In the genomic region with DNA sequence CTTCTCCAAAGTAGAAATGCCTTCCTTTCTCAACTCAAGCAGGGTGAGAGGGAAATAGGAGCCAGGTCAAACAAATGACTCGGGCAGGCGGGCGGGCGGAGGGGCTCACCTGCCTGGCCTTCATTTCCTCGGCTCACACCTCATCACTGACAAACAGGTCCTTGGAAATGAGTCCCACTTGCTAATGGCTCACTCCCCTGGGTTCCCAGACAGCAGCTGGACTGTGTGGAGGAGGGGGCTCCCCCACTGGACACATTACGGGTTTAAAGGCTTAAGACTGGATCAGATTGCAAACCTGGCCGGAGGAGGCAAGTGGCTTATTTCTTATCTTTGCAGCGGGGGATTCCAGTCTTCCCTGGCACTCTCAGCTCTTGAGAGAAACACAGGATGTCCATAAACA, we compare ENCODE assay signal across 22 mouse cellular contexts. TPM values are rescaled to one million over a fixed set of nuclear protein-coding genes. Genes with fewer than 3 reads are reported as not detected.
DNase-seq lines count a peak whose midpoint lies in the region; ATAC-seq and TF ChIP-seq lines count a peak whose summit lies in the region.
"Had no signal": no experiment of that assay in that cellular context is flagged by ENCODE, and none has a peak within 500 bp of the region (broad histone marks: within the 10 kb centered on the region; RNA-seq: fewer than 3 reads in every experiment).

No protein-coding gene starts in this region.

- 0 out of 2 replicates have a peak, but pooled peaks have one; percentile 33 for ATAC-seq in kidney, embryonic 15.5 days (replicated peaks; ENCODE audit: low FRiP score)
- ATAC-seq: forebrain, embryonic 16.5 days had no signal

- 0 out of 2 replicates have a peak, but pooled peaks cover 5% of the 10 kb centered on the region for H3K4me1 ChIP-seq in kidney, embryonic 15.5 days
- H3K4me1 ChIP-seq in limb, embryonic 10.5 days: peaks cover 25% of the 10 kb centered on the region
- H3K4me1 ChIP-seq: forebrain, embryonic 12.5 days; heart, embryonic 15.5 days had no signal

- DNase-seq in kidney, adult 18-20 months: no peak
- DNase-seq in limb, embryonic 10.5 days (ENCODE audit: low spot score): peak; percentile 54
- DNase-seq in retina, embryonic 14.5 days (ENCODE audit: low spot score): peak; percentile 17
- DNase-seq in cerebellum, postnatal 36 days: no peak
- DNase-seq in layer of hippocampus, adult 2 months (ENCODE audit: low spot score in 2 of 2): no peak
- DNase-seq: adrenal gland, adult 2 months; adrenal gland, postnatal 25 days; cerebellum, adult 2 months; cerebellum, postnatal 10 days; gastrocnemius, postnatal 14 days; heart, adult 2 months; heart, postnatal 14 days had no signal

- no peak overlapping the region for H3K27ac ChIP-seq in kidney, embryonic 15.5 days
- peak overlapping the region; percentile 16; the same call in 1 of the 2 replicates for H3K27ac ChIP-seq in limb, embryonic 10.5 days
- H3K27ac ChIP-seq in layer of hippocampus, adult 2 months: no peak overlapping the region
- H3K27ac ChIP-seq: embryonic facial prominence, embryonic 12.5 days; forebrain, embryonic 12.5 days; heart, adult 2 months; heart, embryonic 15.5 days; hindbrain, embryonic 10.5 days; hindbrain, embryonic 14.5 days had no signal

- no peak overlapping the region for H3K4me3 ChIP-seq in kidney, embryonic 15.5 days (replicated peaks)
- H3K4me3 ChIP-seq in limb, embryonic 10.5 days: no peak overlapping the region
- H3K4me3 ChIP-seq in layer of hippocampus, adult 2 months: no peak overlapping the region
- H3K4me3 ChIP-seq: embryonic facial prominence, embryonic 12.5 days; forebrain, embryonic 12.5 days; heart, adult 2 months; heart, embryonic 15.5 days; hindbrain, embryonic 10.5 days had no signal

- H3K4me2 ChIP-seq in kidney, embryonic 15.5 days: no peak overlapping the region
- H3K4me2 ChIP-seq: embryonic facial prominence, embryonic 12.5 days; forebrain, embryonic 12.5 days; heart, embryonic 11.5 days; heart, embryonic 15.5 days; hindbrain, embryonic 14.5 days had no signal

- WGBS in kidney, embryonic 15.5 days: 19% methylated on average over 8 of the region's 8 CpGs
- 14% methylated on average over 8 of the region's 8 CpGs for WGBS in limb, embryonic 10.5 days

- TF ChIP-seq CTCF in layer of hippocampus, adult 2 months (conservative IDR thresholded peaks at IDR 0.05): no peak

- H3K27me3 ChIP-seq in kidney, embryonic 15.5 days: peaks cover 45% of the 10 kb centered on the region
- peaks cover 70% of the 10 kb centered on the region for H3K27me3 ChIP-seq in limb, embryonic 10.5 days (ENCODE audit: low read depth, poor library complexity, severe bottlenecking)

- H3K9me3 ChIP-seq in kidney, embryonic 15.5 days (replicated peaks): no peaks in the 10 kb centered on the region
- no peaks in the 10 kb centered on the region for H3K9me3 ChIP-seq in limb, embryonic 10.5 days (replicated peaks)
- H3K9me3 ChIP-seq: embryonic facial prominence, embryonic 12.5 days; heart, embryonic 15.5 days; hindbrain, embryonic 10.5 days had no signal

- no peaks in the 10 kb centered on the region for H3K36me3 ChIP-seq in kidney, embryonic 15.5 days
- H3K36me3 ChIP-seq in limb, embryonic 10.5 days: no peaks in the 10 kb centered on the region
- H3K36me3 ChIP-seq: embryonic facial prominence, embryonic 12.5 days; forebrain, embryonic 12.5 days; heart, embryonic 15.5 days; hindbrain, embryonic 10.5 days had no signal

- no peak overlapping the region for H3K9ac ChIP-seq in kidney, embryonic 15.5 days
- H3K9ac ChIP-seq: embryonic facial prominence, embryonic 12.5 days; forebrain, embryonic 12.5 days; heart, embryonic 15.5 days; hindbrain, embryonic 14.5 days had no signal

RNA-seq across cellular contexts. Expression of a gene that starts 13.1 kb away (rescaled TPM):
- polyA plus RNA-seq in kidney, embryonic 15.5 days (2015; fragmentation: Nextera tagmentation; extraction: Ambion mirVana): 0.17 TPM in 1 of 2 replicates, not detected in the other
- polyA plus RNA-seq in limb, embryonic 10.5 days (2016; fragmentation: Nextera tagmentation; extraction: Ambion mirVana): 20.1 and 34.2 TPM in 2 replicates
- not detected for total RNA-seq in layer of hippocampus, adult 2 months (2021)
- total RNA-seq: adrenal gland, adult 2 months; adrenal gland, postnatal 25 days; common myeloid progenitor, adult 5-6 weeks; heart, adult 2 months; heart, postnatal 14 days had no signal
- polyA plus RNA-seq: cerebellum, adult 2 months; forebrain, embryonic 16.5 days; frontal cortex, adult 2 months; hindbrain, embryonic 14.5 days had no signal

Comparison
In these comparisons a context has a peak if more than half of its experiments do, and no peak if none do; other contexts are left out.
1. DNase-seq: peak in limb, embryonic 10.5 days (single experiment) and retina, embryonic 14.5 days (single experiment); none in kidney, adult 18-20 months (single experiment), cerebellum, postnatal 36 days (0 of 2) and layer of hippocampus, adult 2 months (0 of 2).
2. RNA of a gene that starts 13.1 kb away (polyA plus RNA-seq): 20.1 to 34.2 TPM in limb, embryonic 10.5 days; 0.17 TPM in kidney, embryonic 15.5 days; every median in the first group is over 10 times any median in the second.